Mouse (Mus musculus) heart, embryonic 13.5 days (tissue): Measurements from ENCODE around the gene Map3k10. TPM values are rescaled to one million over a fixed set of nuclear protein-coding genes. Genes with fewer than 3 reads are reported as not detected.

ENCODE experiments used
- ATAC-seq: fragments of 200-750 bp; cut with Nextera tagmentation; 2 replicates; pipeline ENCODE4 v1.8.0; 2017; ENCODE audit warnings: moderate TSS enrichment; ENCODE audit not compliant: insufficient number of reproducible peaks, low FRiP score, low TSS enrichment; ENCODE audit errors: extremely low read depth
- H3K27ac ChIP-seq: fragments of 300-500 bp; sonication (generic); replicated peaks from 2 replicates; pipeline ENCODE4 v1.5.1; 2015; ENCODE audit warnings: moderate library complexity, mild to moderate bottlenecking, inconsistent platforms
- H3K27me3 ChIP-seq: fragments of 300-500 bp; sonication (generic); replicated peaks from 2 replicates; pipeline ENCODE4 v1.6.1; 2015; ENCODE audit warnings: mild to moderate bottlenecking, inconsistent platforms
- H3K36me3 ChIP-seq: fragments of 300-500 bp; sonication (generic); 2 replicates; pipeline ENCODE4 v1.6.1; 2015; ENCODE audit warnings: mild to moderate bottlenecking, inconsistent platforms
- H3K4me1 ChIP-seq: fragments of 300-500 bp; sonication (generic); 2 replicates; pipeline ENCODE4 v1.6.1; 2015; ENCODE audit warnings: inconsistent platforms
- H3K4me2 ChIP-seq: fragments of 300-500 bp; sonication (generic); 2 replicates; pipeline ENCODE4 v1.6.1; 2015; ENCODE audit warnings: inconsistent platforms, mild to moderate bottlenecking, moderate library complexity
- H3K4me3 ChIP-seq: fragments of 300-500 bp; sonication (generic); 2 replicates; pipeline ENCODE4 v1.5.1; 2015; ENCODE audit warnings: moderate library complexity, mild to moderate bottlenecking, inconsistent platforms
- H3K9ac ChIP-seq: fragments of 300-500 bp; sonication (generic); 2 replicates; pipeline ENCODE4 v1.6.1; 2015; ENCODE audit warnings: inconsistent platforms, mild to moderate bottlenecking, moderate library complexity
- H3K9me3 ChIP-seq: fragments of 300-500 bp; sonication (generic); 2 replicates; pipeline ENCODE4 v1.6.1; 2016; ENCODE audit warnings: inconsistent platforms
- WGBS: fragments of 180-500 bp; shearing (Covaris S2); methylation state at CpG from one replicate; pipeline ENCODE4 v1.1.7; 2015; ENCODE audit warnings: mixed read lengths; 5-methylcytosine and 5-hydroxymethylcytosine counted together
- polyA plus RNA-seq: library from polyadenylated mRNA; unstranded; fragments of >200 nt; fragmentation: Nextera tagmentation; extraction: Ambion mirVana; gene quantifications from 2 replicates; pipeline ENCODE4 v1.2.1, GENCODE M21; 2015

The Map3k10 gene
- polyA plus RNA-seq, 1 experiment from 2014 or later, result 3.7 TPM

DNA sequence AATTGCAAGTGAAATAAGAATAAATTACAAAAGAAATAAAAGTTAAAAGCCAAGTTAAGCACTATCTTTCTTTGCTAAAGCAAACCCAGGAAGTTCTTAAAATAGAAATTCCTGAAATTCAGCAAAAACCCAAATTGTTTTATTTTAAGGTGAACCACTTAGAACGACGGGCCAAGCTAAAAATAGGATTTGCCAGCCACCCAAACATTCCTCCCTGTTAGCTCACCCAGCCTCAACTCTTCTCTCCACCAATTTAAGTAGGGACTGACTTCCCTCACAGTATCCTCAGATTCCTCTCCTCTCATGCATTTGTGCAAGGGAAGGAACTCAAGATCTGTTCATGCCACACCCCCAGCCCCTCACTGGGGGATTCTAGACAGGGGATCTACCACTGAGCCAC is 8.8 kb upstream of the Map3k10 start:
- H3K9ac ChIP-seq, result no peak overlapping the region
- WGBS, result 24% methylated on average over 2 of the region's 2 CpGs

DNA sequence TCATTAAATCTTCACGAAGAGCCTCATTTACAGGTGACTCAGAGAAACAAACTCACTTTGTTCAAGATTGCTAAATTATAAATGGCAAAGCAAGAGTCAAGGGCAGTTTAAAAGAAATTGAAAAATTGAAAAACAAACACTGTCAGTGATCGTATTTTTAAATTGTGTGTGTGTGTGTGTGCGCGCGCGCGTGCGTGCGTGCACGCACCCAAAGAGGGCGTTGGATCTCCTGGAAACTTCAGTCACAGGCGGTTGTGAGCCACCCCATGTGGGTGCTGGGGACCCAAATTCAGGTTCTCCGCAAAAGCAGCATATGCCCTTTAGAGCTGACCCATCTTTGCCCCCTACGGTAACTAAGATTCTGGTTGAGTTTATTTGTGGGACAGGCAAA is 819 bp upstream of the Map3k10 start:
- H3K4me1 ChIP-seq, result peaks cover 26% of the 10 kb centered on the region
- H3K27me3 ChIP-seq, result no peaks in the 10 kb centered on the region
- H3K9me3 ChIP-seq, result no peaks in the 10 kb centered on the region
- peak overlapping the region; percentile 94; the same call in 1 of the 2 replicates for H3K9ac ChIP-seq
- no peak for ATAC-seq
- 28% methylated on average over 14 of the region's 14 CpGs for WGBS
- peak overlapping the region; percentile 91 for H3K4me3 ChIP-seq
- no peak overlapping the region for H3K27ac ChIP-seq
- H3K36me3 ChIP-seq, result peaks cover 2% of the 10 kb centered on the region
- peak overlapping the region; percentile 100 for H3K4me2 ChIP-seq

More for the DNA sequence above, 8.8 kb upstream of the Map3k10 start:
- H3K36me3 ChIP-seq, result no peaks in the 10 kb centered on the region
- no peaks in the 10 kb centered on the region for H3K9me3 ChIP-seq
- H3K4me1 ChIP-seq, result peaks cover 14% of the 10 kb centered on the region
- no peak for ATAC-seq
- no peak overlapping the region for H3K4me3 ChIP-seq
- H3K27me3 ChIP-seq, result peaks cover 22% of the 10 kb centered on the region
- H3K4me2 ChIP-seq, result no peak overlapping the region
- H3K27ac ChIP-seq, result no peak overlapping the region

DNA sequence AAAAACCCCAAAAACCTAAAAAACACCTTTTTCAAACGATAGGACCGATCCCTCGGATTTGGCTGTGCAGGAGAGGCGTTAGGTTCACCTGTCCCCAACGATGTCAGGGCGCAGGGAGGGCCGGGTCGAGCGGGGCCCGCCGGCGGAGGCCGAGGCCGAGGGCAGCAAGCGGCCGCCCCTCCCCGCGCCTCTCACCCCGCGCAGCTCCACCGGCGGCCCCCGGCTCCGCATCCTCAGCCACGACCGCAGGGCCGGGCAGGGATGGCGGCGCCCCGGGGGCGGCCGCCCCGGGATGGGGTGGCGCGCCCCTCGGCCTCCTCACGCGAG is 240 bp downstream of the Map3k10 start:
- H3K27ac ChIP-seq, result peak overlapping the region; percentile 87
- WGBS, result under 1% methylated on average over 32 of the region's 38 CpGs
- H3K4me2 ChIP-seq, result peak overlapping the region; percentile 100
- no peak; the same call in 1 of the 2 replicates for ATAC-seq
- H3K9ac ChIP-seq, result peak overlapping the region; percentile 94
- H3K4me3 ChIP-seq, result peak overlapping the region; percentile 91
- H3K36me3 ChIP-seq, result peaks cover 7% of the 10 kb centered on the region
- H3K9me3 ChIP-seq, result no peaks in the 10 kb centered on the region
- no peaks in the 10 kb centered on the region for H3K27me3 ChIP-seq
- peaks cover 26% of the 10 kb centered on the region for H3K4me1 ChIP-seq

DNA sequence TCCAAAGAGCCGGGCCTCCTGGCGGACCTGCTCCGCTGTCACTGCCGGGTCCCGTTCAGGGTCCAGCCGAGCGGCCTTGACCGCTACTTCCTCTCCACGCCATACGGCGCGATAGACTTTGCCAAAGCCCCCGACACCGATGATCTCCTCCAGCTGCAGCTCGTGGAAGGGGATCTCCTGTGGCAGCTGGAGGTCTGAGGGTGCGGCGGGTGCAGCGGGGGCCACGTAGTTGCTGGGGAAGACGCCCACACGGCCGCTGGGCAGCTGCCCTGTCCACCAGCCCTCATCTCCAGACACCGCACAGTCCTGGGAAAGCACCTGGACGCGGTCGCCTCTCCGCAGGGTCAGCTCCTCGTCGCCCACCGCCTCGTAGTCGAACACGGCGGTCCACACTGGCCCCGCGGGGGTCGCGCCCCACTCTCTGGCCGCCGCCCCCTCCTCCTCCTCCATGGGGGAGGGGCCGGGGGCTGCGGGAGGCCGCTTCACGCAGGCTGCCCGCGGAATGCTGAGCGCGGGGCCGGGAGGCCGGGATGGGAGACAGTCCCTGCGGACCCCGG is 745 bp downstream of the Map3k10 start:
- H3K9me3 ChIP-seq, result no peaks in the 10 kb centered on the region
- H3K9ac ChIP-seq, result peak overlapping the region; percentile 94
- no peak for ATAC-seq
- H3K36me3 ChIP-seq, result peaks cover 7% of the 10 kb centered on the region
- H3K4me2 ChIP-seq, result peak overlapping the region; percentile 100
- H3K27ac ChIP-seq, result peak overlapping the region; percentile 87; the same call in 1 of the 2 replicates
- H3K27me3 ChIP-seq, result no peaks in the 10 kb centered on the region
- 2% methylated on average over 51 of the region's 52 CpGs for WGBS
- H3K4me3 ChIP-seq, result peak overlapping the region; percentile 91
- H3K4me1 ChIP-seq, result peaks cover 26% of the 10 kb centered on the region

DNA sequence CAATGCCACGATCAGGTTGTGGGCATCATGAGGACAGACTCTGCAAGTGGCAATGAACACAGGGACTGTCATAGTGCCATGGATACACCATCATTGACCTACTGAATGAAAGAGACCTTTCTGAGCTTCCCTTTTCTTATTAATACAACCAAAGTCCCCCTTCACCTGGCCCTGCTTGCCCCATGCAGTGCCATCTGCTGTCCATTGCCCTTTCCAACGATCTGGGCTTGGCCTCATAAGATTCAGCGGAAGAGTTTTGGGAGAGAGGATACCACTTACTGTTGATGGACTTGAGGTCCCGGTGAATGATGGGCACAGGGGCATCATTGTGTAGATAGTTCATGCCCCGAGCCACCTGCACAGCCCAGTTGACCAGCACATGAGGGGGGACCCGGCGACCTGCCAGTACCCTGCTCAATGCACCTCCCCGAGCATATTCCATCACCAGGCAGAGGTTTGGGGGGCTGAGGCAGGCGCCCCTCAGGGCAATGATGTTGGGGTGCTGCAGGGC is 1.3 kb downstream of the Map3k10 start:
- Histone ChIP-seq H3K27me3 (no peaks in the 10 kb centered on the region), H3K9me3 (no peaks in the 10 kb centered on the region), H3K9ac (peak overlapping the region; percentile 94), H3K4me1 (peaks cover 26% of the 10 kb centered on the region), H3K27ac (no peak overlapping the region), H3K4me2 (peak overlapping the region; percentile 100), H3K4me3 (peak overlapping the region; percentile 91), H3K36me3 (peaks cover 11% of the 10 kb centered on the region)
- WGBS, result 51% methylated on average over 9 of the region's 9 CpGs
- no peak for ATAC-seq

DNA sequence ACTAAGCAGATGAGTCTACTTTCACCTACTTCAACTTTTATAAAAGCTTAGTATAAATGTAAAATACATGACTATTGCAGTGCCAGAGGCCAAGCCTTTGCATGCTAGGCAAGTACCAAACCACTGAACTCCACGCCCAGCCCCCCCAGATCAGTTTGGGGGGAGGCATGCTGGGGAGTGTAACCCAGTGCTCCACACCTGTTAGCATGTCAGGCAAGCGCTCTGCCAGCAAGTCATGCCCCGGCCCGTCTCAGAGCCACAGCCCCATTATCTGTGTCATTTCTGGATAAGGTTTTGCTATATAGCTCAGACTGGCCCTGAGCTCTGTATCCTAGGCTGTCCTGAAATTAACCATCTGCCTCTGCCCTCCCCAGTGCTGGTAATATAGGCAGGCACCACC is 12.4 kb downstream of the Map3k10 start:
- no peak for ATAC-seq
- Histone ChIP-seq H3K4me2 (no peak overlapping the region), H3K27ac (no peak overlapping the region), H3K4me3 (no peak overlapping the region), H3K9ac (no peak overlapping the region), H3K4me1 (no peaks in the 10 kb centered on the region; the same call in 1 of the 2 replicates), H3K27me3 (peaks cover 80% of the 10 kb centered on the region), H3K36me3 (peaks cover 42% of the 10 kb centered on the region), H3K9me3 (no peaks in the 10 kb centered on the region)
- WGBS, result 74% methylated on average over 4 of the region's 4 CpGs

DNA sequence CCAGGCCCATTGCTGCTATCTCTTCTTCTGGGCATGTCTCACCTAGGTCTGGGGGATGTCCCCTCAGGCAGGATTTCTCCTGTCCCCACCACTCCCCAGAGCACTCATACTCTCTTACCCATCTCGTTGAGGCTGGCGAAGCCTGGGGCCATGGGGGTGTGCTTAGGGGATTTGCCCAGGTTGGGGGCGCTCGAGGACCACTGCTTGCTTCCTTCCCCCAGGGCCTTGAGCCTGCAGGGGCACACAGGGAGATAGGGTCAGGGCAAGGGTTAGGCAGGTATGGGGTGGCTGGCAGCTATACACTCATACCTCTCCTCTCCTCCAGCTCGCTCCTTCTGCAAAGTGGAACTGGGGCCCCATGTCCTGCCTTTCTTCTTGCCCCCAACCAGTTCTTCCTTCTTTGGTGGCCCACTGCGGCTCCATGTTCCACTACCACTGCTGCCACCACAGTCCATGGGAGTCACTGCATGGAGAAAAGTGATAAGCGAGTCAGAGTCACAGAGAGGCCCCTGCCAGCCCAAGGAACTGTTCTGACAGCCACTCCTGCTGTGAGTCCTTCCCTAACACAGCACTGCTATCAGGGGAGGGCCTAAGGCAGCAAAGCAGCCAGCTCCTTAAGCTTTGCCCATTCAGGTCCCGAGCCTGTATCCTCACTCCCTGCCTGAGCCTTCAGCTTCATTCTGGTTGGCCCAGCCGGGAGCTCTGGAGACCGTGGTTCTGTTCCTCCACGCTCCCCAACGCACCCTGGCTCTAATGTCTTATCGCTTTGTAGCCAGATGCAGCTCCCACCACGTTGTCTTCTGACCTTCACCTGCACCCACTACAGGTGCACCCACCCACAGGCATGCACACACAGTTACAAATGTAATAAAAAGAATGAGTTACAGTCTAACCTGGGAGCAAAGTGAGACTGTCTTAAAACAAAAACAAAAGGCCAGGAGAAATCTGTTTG is 15.4 kb downstream of the Map3k10 start:
- Histone ChIP-seq H3K27me3 (peaks cover 86% of the 10 kb centered on the region), H3K27ac (no peak overlapping the region), H3K36me3 (peaks cover 38% of the 10 kb centered on the region), H3K4me3 (no peak overlapping the region), H3K4me2 (no peak overlapping the region), H3K4me1 (peaks cover 6% of the 10 kb centered on the region), H3K9ac (no peak overlapping the region), H3K9me3 (no peaks in the 10 kb centered on the region)
- WGBS, result 45% methylated on average over 14 of the region's 14 CpGs
- ATAC-seq, result no peak

DNA sequence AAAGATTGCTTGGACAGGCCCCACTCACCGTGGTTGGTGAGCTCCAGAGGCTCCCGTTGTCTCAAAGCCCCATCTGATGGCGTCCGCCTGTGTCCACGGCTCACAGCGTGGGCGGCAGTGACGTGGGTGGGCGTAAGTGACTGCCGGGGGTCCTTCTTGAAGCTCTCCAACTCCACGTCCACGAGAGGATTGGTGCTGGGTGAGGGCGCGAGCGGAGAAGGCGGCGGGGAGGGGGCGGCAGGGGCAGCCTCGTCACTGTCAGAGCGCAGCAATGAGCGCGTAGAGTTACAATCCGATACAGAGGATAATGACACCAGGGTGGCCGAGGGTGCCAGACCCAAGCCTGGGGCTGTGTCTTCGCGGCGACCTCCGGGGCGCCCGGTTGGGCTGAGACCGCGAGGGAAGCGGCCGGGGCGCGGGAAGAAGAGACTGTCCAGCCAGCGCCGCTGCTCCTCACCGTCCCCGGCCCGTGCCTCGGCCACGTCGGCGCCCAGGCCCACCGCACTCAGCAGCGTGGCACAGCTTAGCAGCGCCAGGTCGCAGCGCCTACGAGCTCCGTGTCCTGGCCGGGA is 16.5 kb downstream of the Map3k10 start:
- no peak for ATAC-seq
- peak overlapping the region; percentile 28; the same call in 1 of the 2 replicates for H3K9ac ChIP-seq
- H3K4me1 ChIP-seq, result peaks cover 9% of the 10 kb centered on the region
- no peak overlapping the region for H3K27ac ChIP-seq
- 15% methylated on average over 53 of the region's 53 CpGs for WGBS
- peak overlapping the region; percentile 27; the same call in 1 of the 2 replicates for H3K4me2 ChIP-seq
- H3K36me3 ChIP-seq, result peaks cover 35% of the 10 kb centered on the region
- H3K4me3 ChIP-seq, result peak overlapping the region; percentile 9; the same call in 1 of the 2 replicates
- H3K27me3 ChIP-seq, result peaks cover 92% of the 10 kb centered on the region
- H3K9me3 ChIP-seq, result no peaks in the 10 kb centered on the region

DNA sequence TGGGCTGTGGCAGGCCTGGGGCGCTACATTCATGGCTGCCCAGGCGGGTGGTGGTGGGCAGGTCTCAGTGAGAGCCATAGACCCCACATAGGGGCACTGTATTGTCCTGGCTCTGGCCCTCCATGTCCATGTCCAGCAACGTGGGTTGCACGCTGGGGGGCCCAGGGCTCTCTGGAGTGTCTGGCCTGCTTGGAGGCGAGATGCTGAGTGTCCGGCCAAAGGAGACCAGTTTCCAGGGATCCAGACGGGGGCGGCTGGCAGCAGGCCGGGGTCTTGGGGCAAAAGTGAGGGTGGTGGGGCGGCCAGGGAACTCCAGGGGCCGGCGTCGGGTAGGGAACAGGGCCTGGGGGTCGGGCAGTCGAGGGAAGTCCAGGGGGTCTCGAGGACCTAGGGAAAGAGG is 17.8 kb downstream of the Map3k10 start:
- WGBS, result 84% methylated on average over 13 of the region's 16 CpGs
- peaks cover 9% of the 10 kb centered on the region for H3K4me1 ChIP-seq
- H3K36me3 ChIP-seq, result peaks cover 31% of the 10 kb centered on the region
- H3K4me2 ChIP-seq, result no peak overlapping the region
- ATAC-seq, result no peak
- H3K9me3 ChIP-seq, result no peaks in the 10 kb centered on the region
- peaks cover 100% of the 10 kb centered on the region for H3K27me3 ChIP-seq
- no peak overlapping the region for H3K9ac ChIP-seq
- no peak overlapping the region for H3K4me3 ChIP-seq
- H3K27ac ChIP-seq, result no peak overlapping the region

DNA sequence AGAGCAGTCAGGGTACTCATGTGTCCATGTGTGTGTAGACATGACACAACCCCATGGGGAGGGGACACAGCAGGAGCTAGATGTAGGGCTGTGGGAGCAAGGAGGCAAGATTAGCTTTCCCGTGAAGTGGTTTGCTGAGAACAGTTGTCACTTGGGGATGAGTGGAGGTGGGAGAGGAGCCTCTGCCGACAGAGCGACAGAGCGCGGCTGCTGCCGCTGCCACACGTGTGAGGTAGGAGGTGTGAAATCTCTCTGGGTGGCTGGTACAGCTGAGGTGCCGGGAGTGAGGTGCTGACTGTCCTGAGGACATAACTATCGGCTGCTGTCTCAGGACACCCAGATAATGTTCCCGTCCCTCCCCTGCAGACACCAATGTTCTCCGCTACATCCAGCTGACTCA is 18.9 kb downstream of the Map3k10 start:
- 14% methylated on average over 11 of the region's 11 CpGs for WGBS
- peaks cover 21% of the 10 kb centered on the region for H3K36me3 ChIP-seq
- peaks cover 9% of the 10 kb centered on the region for H3K4me1 ChIP-seq
- H3K9me3 ChIP-seq, result no peaks in the 10 kb centered on the region
- ATAC-seq, result no peak
- H3K9ac ChIP-seq, result no peak overlapping the region
- peaks cover 98% of the 10 kb centered on the region for H3K27me3 ChIP-seq
- H3K4me3 ChIP-seq, result no peak overlapping the region
- H3K4me2 ChIP-seq, result no peak overlapping the region
- no peak overlapping the region for H3K27ac ChIP-seq

DNA sequence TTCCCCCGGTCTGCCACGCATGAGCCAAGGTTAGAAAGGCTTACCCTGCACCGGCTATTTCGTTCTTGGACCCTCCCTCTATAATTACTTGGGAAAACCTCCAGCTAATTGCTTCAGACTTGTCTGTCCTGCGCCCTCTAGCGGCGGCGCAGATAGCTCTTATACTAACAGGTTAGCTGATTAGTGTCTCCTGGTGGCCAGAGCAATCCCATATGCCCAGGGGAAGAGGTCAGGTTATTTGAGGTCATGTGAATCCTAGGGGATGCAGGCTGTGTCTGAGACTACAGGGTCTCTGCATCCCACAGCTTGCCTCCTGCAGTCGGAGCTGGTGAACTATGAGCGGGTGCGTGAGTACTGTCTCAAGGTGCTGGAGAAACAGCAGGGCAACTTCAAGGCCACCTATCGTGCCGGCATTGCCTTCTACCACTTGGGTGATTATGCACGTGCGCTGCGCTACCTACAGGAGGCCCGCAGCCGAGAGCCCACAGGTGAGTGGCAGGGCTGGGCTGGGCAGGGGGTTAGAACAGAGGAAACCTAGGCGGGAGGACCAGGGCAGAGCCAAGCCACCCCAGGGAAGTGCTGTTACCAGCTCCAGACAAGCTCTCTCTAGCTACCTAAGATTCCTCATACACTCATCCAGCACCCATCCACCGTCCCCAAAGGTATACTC is 19.7 kb downstream of the Map3k10 start:
- WGBS, result 56% methylated on average over 20 of the region's 20 CpGs
- no peak for ATAC-seq
- H3K4me2 ChIP-seq, result no peak overlapping the region

More for the DNA sequence above, 19.7 kb downstream of the Map3k10 start:
- no peak overlapping the region for H3K9ac ChIP-seq
- peaks cover 97% of the 10 kb centered on the region for H3K27me3 ChIP-seq
- no peak overlapping the region for H3K27ac ChIP-seq
- H3K36me3 ChIP-seq, result peaks cover 20% of the 10 kb centered on the region
- H3K4me3 ChIP-seq, result no peak overlapping the region
- H3K9me3 ChIP-seq, result no peaks in the 10 kb centered on the region
- H3K4me1 ChIP-seq, result peaks cover 9% of the 10 kb centered on the region
